8 mouse cellular contexts compared by ENCODE assay signal in the genomic region with DNA sequence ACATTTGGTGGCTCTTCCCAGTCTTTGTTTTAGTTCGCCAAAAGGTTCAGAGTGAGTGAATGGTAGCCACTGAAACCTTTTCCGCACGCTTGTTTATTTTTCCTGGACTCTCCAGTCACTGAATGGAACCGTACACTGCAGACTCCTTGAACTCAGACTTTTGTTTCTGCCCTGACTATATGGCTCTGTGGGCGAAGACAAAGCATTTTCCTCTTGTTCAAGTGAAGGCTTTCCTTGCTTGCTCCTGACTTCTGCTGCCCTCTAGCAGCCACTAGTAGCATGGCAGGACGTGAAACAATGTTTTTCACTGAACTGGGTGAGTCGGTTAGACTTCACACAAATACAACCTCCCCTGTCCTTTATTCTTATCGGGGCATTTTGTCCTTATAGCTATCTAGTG.
A peak's percentile ranks its signal among the peaks of the same experiment; 100 is the strongest.
DNase-seq lines count a peak whose midpoint lies in the region; ATAC-seq and TF ChIP-seq lines count a peak whose summit lies in the region.

No protein-coding gene starts in this region.

- no peaks in the 10 kb centered on the region for H3K79me2 ChIP-seq in heart, adult 2 months (replicated peaks; ENCODE audit: control insufficient read depth, insufficient read depth, low read length)

- 29% methylated on average over 8 of the region's 8 CpGs for WGBS in heart, adult 2 months
- 36% methylated on average over 8 of the region's 8 CpGs for WGBS in embryonic facial prominence, embryonic 11.5 days
- 34% methylated on average over 8 of the region's 8 CpGs for WGBS in midbrain, embryonic 11.5 days

- TF ChIP-seq POLR2A in heart, adult 2 months (IDR thresholded peaks at IDR 0.05; ENCODE audit: insufficient read depth, low read depth, low read length), result no peak

- H3K4me3 ChIP-seq in heart, adult 2 months, result no peak overlapping the region
- no peak overlapping the region for H3K4me3 ChIP-seq in embryonic facial prominence, embryonic 11.5 days (ENCODE audit: low read depth, low read length)
- no peak overlapping the region for H3K4me3 ChIP-seq in midbrain, embryonic 11.5 days (ENCODE audit: low read depth, low read length)

- no peaks in the 10 kb centered on the region for H3K4me1 ChIP-seq in heart, adult 2 months (ENCODE audit: control insufficient read depth, insufficient read depth, low read length)
- no peaks in the 10 kb centered on the region for H3K4me1 ChIP-seq in embryonic facial prominence, embryonic 11.5 days (ENCODE audit: control insufficient read depth, insufficient read depth, low read length)
- no peaks in the 10 kb centered on the region for H3K4me1 ChIP-seq in midbrain, embryonic 11.5 days (ENCODE audit: control insufficient read depth, insufficient read depth, low read length)

- no peaks in the 10 kb centered on the region for H3K27me3 ChIP-seq in heart, adult 2 months (ENCODE audit: control insufficient read depth, insufficient read depth, low read length)
- H3K27me3 ChIP-seq in embryonic facial prominence, embryonic 11.5 days (ENCODE audit: control insufficient read depth, insufficient read depth, low read length), result no peaks in the 10 kb centered on the region
- H3K27me3 ChIP-seq in midbrain, embryonic 11.5 days (ENCODE audit: control insufficient read depth, insufficient read depth, low read length), result no peaks in the 10 kb centered on the region

- DNase-seq in heart, adult 2 months, result no peak
- DNase-seq in heart, postnatal 25 days (ENCODE audit: low spot score), result no peak
- peak; percentile 48 to 67 for DNase-seq in adrenal gland, postnatal 36 days
- DNase-seq in embryonic facial prominence, embryonic 11.5 days (ENCODE audit: low spot score), result peak; percentile 64
- peak; percentile 8 for DNase-seq in hindlimb bud, embryonic 11.5 days (ENCODE audit: extremely low spot score, low read depth, low spot score)
- peak; percentile 4 to 5 for DNase-seq in left cerebral cortex, adult 8-10 months (ENCODE audit: low spot score in 2 of 2)
- peak; percentile 87 for DNase-seq in midbrain, embryonic 11.5 days (ENCODE audit: low spot score, missing footprints)
- peak; percentile 41 for DNase-seq in right cerebral cortex, postnatal 4 days

- ATAC-seq in embryonic facial prominence, embryonic 11.5 days (replicated peaks; ENCODE audit: insufficient number of reproducible peaks, low FRiP score, low TSS enrichment, low read depth), result peak; percentile 73; the same call in 1 of the 2 replicates
- ATAC-seq in midbrain, embryonic 11.5 days (ENCODE audit: low FRiP score), result peak; percentile 82

- H3K36me3 ChIP-seq in heart, adult 2 months (ENCODE audit: control insufficient read depth, insufficient read depth, low read length), result no peaks in the 10 kb centered on the region
- H3K36me3 ChIP-seq in embryonic facial prominence, embryonic 11.5 days (replicated peaks; ENCODE audit: control insufficient read depth, insufficient read depth, low read depth, low read length), result no peaks in the 10 kb centered on the region
- no peaks in the 10 kb centered on the region for H3K36me3 ChIP-seq in midbrain, embryonic 11.5 days (ENCODE audit: control insufficient read depth, insufficient read depth, low read length)

- no peak for TF ChIP-seq EP300 in heart, adult 2 months (IDR thresholded peaks at IDR 0.05; ENCODE audit: insufficient read depth, low read depth, low read length)

- H3K27ac ChIP-seq in heart, adult 2 months, result no peak overlapping the region
- no peak overlapping the region for H3K27ac ChIP-seq in embryonic facial prominence, embryonic 11.5 days (replicated peaks; ENCODE audit: low read depth, low read length)
- H3K27ac ChIP-seq in midbrain, embryonic 11.5 days (ENCODE audit: low read depth, low read length), result no peak overlapping the region

- no peak overlapping the region for H3K4me2 ChIP-seq in embryonic facial prominence, embryonic 11.5 days (ENCODE audit: low read depth, low read length)
- H3K4me2 ChIP-seq in midbrain, embryonic 11.5 days, result no peak overlapping the region

- no peak overlapping the region for H3K9ac ChIP-seq in heart, adult 2 months (ENCODE audit: low read depth, low read length)
- no peak overlapping the region for H3K9ac ChIP-seq in embryonic facial prominence, embryonic 11.5 days (replicated peaks; ENCODE audit: low read length)
- H3K9ac ChIP-seq in midbrain, embryonic 11.5 days (ENCODE audit: low read length), result no peak overlapping the region

- TF ChIP-seq CTCF in heart, adult 2 months (IDR thresholded peaks at IDR 0.05), result peak; percentile 65

- intact Hi-C loops in heart, adult 2 months (cut with DNase I), result no loop called here
- intact Hi-C loops in heart, postnatal 25 days (cut with DNase I), result loop anchor here (10.0 kb wide), 1 partner anchor 331 kb away; no protein-coding TSS in a partner anchor

- H3K9me3 ChIP-seq in embryonic facial prominence, embryonic 11.5 days (replicated peaks; ENCODE audit: control insufficient read depth, low read length), result no peaks in the 10 kb centered on the region
- H3K9me3 ChIP-seq in midbrain, embryonic 11.5 days (ENCODE audit: control insufficient read depth, low read length), result no peaks in the 10 kb centered on the region

Comparison
In these comparisons a context has a peak if more than half of its experiments do, and no peak if none do; other contexts are left out.
1. DNase-seq: peak in adrenal gland, postnatal 36 days (2 of 2), embryonic facial prominence, embryonic 11.5 days (single experiment), hindlimb bud, embryonic 11.5 days (single experiment), left cerebral cortex, adult 8-10 months (2 of 2), midbrain, embryonic 11.5 days (single experiment) and right cerebral cortex, postnatal 4 days (single experiment); none in heart, adult 2 months (0 of 2) and heart, postnatal 25 days (single experiment).